Comparison of ENCODE assay signal across 12 mouse cellular contexts in genomic region chr9:121067043-121067442, GRCm38 (mm10).
DNase-seq lines count a peak whose midpoint lies in the region; ATAC-seq and TF ChIP-seq lines count a peak whose summit lies in the region.
"Had no signal": no experiment of that assay in that cellular context is flagged by ENCODE, and none has a peak within 500 bp of the region (broad histone marks: within the 10 kb centered on the region; RNA-seq: fewer than 3 reads in every experiment).

No protein-coding gene starts in this region.

- H3K9ac ChIP-seq in hindbrain, embryonic 15.5 days: no peak overlapping the region
- no peak overlapping the region for H3K9ac ChIP-seq in hindbrain, embryonic 14.5 days
- no peak overlapping the region for H3K9ac ChIP-seq in forebrain, embryonic 13.5 days
- H3K9ac ChIP-seq: heart, embryonic 12.5 days; intestine, embryonic 15.5 days; neural tube, embryonic 13.5 days had no signal

- WGBS in hindbrain, embryonic 15.5 days: 69% methylated on average over 10 of the region's 10 CpGs
- WGBS in hindbrain, embryonic 14.5 days: 67% methylated on average over 10 of the region's 10 CpGs
- 76% methylated on average over 10 of the region's 10 CpGs for WGBS in forebrain, embryonic 13.5 days

- H3K9me3 ChIP-seq in hindbrain, embryonic 15.5 days: no peaks in the 10 kb centered on the region
- H3K9me3 ChIP-seq in hindbrain, embryonic 14.5 days (ENCODE audit: control insufficient read depth, low read length): no peaks in the 10 kb centered on the region
- H3K9me3 ChIP-seq in forebrain, embryonic 13.5 days (replicated peaks): no peaks in the 10 kb centered on the region
- H3K9me3 ChIP-seq: heart, embryonic 12.5 days; intestine, embryonic 15.5 days; neural tube, embryonic 13.5 days had no signal

- H3K27me3 ChIP-seq in hindbrain, embryonic 15.5 days: no peaks in the 10 kb centered on the region
- no peaks in the 10 kb centered on the region for H3K27me3 ChIP-seq in hindbrain, embryonic 14.5 days (ENCODE audit: control insufficient read depth, insufficient read depth, low read length)
- H3K27me3 ChIP-seq in forebrain, embryonic 13.5 days: 0 out of 2 replicates have a peak, but pooled peaks cover 3% of the 10 kb centered on the region
- H3K27me3 ChIP-seq: heart, embryonic 12.5 days; intestine, embryonic 15.5 days; neural tube, embryonic 13.5 days had no signal

- no peak overlapping the region for H3K4me3 ChIP-seq in hindbrain, embryonic 15.5 days
- no peak overlapping the region for H3K4me3 ChIP-seq in hindbrain, embryonic 14.5 days (replicated peaks; ENCODE audit: low read length)
- H3K4me3 ChIP-seq in forebrain, embryonic 13.5 days: no peak overlapping the region
- H3K4me3 ChIP-seq: heart, embryonic 12.5 days; intestine, embryonic 15.5 days; neural tube, embryonic 13.5 days had no signal

- no peak overlapping the region for H3K27ac ChIP-seq in hindbrain, embryonic 15.5 days (replicated peaks)
- H3K27ac ChIP-seq in hindbrain, embryonic 14.5 days: no peak overlapping the region
- H3K27ac ChIP-seq in forebrain, embryonic 13.5 days: no peak overlapping the region; the same call in 1 of the 2 replicates
- H3K27ac ChIP-seq: intestine, embryonic 15.5 days; neural tube, embryonic 13.5 days had no signal

- TF ChIP-seq POLR2A in brain, embryonic 14.5 days (IDR thresholded peaks at IDR 0.05; ENCODE audit: borderline replicate concordance, extremely low read depth, insufficient read depth, insufficient read length, poor library complexity, severe bottlenecking): no peak

- ATAC-seq in hindbrain, embryonic 15.5 days (ENCODE audit: low FRiP score, low read depth): peak; percentile 59
- ATAC-seq in hindbrain, embryonic 14.5 days (ENCODE audit: low FRiP score): no peak
- no peak for ATAC-seq in forebrain, embryonic 13.5 days
- ATAC-seq: intestine, embryonic 15.5 days had no signal

- no peak overlapping the region for H3K4me2 ChIP-seq in hindbrain, embryonic 15.5 days
- no peak overlapping the region for H3K4me2 ChIP-seq in hindbrain, embryonic 14.5 days (replicated peaks)
- H3K4me2 ChIP-seq in forebrain, embryonic 13.5 days: no peak overlapping the region
- H3K4me2 ChIP-seq: heart, embryonic 12.5 days; intestine, embryonic 15.5 days; neural tube, embryonic 13.5 days had no signal

- peaks cover 16% of the 10 kb centered on the region for H3K4me1 ChIP-seq in hindbrain, embryonic 15.5 days (replicated peaks)
- H3K4me1 ChIP-seq in hindbrain, embryonic 14.5 days (replicated peaks; ENCODE audit: control insufficient read depth, insufficient read depth, low read length): peaks cover 10% of the 10 kb centered on the region
- peaks cover 25% of the 10 kb centered on the region for H3K4me1 ChIP-seq in forebrain, embryonic 13.5 days

- no peaks in the 10 kb centered on the region for H3K36me3 ChIP-seq in hindbrain, embryonic 15.5 days
- H3K36me3 ChIP-seq in hindbrain, embryonic 14.5 days (replicated peaks; ENCODE audit: control insufficient read depth, insufficient read depth): no peaks in the 10 kb centered on the region
- H3K36me3 ChIP-seq in forebrain, embryonic 13.5 days (ENCODE audit: poor library complexity, severe bottlenecking): no peaks in the 10 kb centered on the region
- H3K36me3 ChIP-seq: heart, embryonic 12.5 days; intestine, embryonic 15.5 days; neural tube, embryonic 13.5 days had no signal

- TF ChIP-seq CTCF in brain, embryonic 14.5 days (IDR thresholded peaks at IDR 0.05; ENCODE audit: borderline replicate concordance, extremely low read depth, insufficient read depth, insufficient read length): no peak

- DNase-seq in hindbrain, embryonic 14.5 days (ENCODE audit: low spot score): no peak
- DNase-seq in brain, embryonic 14.5 days (ENCODE audit: low read depth): peak; percentile 62
- DNase-seq in cerebellum, adult 18-20 months: peak; percentile 93 to 97
- peak; percentile 96 to 98 for DNase-seq in cerebellum, postnatal 36 days
- no peak for DNase-seq in thymus, postnatal 36 days
- DNase-seq: adrenal gland, postnatal 10 days; thymus, postnatal 14 days had no signal

Comparison
In these comparisons a context has a peak if more than half of its experiments do, and no peak if none do; other contexts are left out.
1. DNase-seq: peak in brain, embryonic 14.5 days (single experiment), cerebellum, adult 18-20 months (2 of 2) and cerebellum, postnatal 36 days (2 of 2); none in hindbrain, embryonic 14.5 days (single experiment) and thymus, postnatal 36 days (0 of 2).